Mouse (Mus musculus) olfactory bulb, adult 2 months (tissue): ENCODE measurements around the gene Ccr10. TPM values are rescaled to one million over a fixed set of nuclear protein-coding genes. Genes with fewer than 3 reads are reported as not detected.

Experiments used
- H3K27ac ChIP-seq: fragments of 200-500 bp; 2 replicates; pipeline ENCODE4 v1.5.1; 2012; ENCODE audit warnings: low read depth, low read length; ENCODE audit not compliant: insufficient read depth
- H3K4me1 ChIP-seq: fragments of 200-500 bp; 2 replicates; pipeline ENCODE4 v1.6.1; 2012; ENCODE audit warnings: low read length; ENCODE audit not compliant: control insufficient read depth, insufficient read depth
- H3K4me3 ChIP-seq: fragments of 200-500 bp; 2 replicates; pipeline ENCODE4 v1.5.1; 2012; ENCODE audit warnings: mild to moderate bottlenecking, low read depth, low read length, moderate library complexity; ENCODE audit not compliant: insufficient read depth
- CTCF ChIP-seq: fragments of 200-500 bp; IDR thresholded peaks from 2 replicates; pipeline ENCODE4 v1.5.1; 2012; ENCODE audit warnings: low read depth, mild to moderate bottlenecking, low read length, moderate library complexity; ENCODE audit not compliant: insufficient read depth
- POLR2A ChIP-seq: fragments of 200-500 bp; IDR thresholded peaks from 2 replicates; pipeline ENCODE4 v1.6.1; 2012; ENCODE audit warnings: mild to moderate bottlenecking, low read depth, low read length, moderate library complexity; ENCODE audit not compliant: insufficient read depth
- WGBS: fragments of 180-500 bp; shearing (Covaris S2); methylation state at CpG from one replicate; pipeline ENCODE4 v1.1.7; 2018; 5-methylcytosine and 5-hydroxymethylcytosine counted together
- polyA plus RNA-seq: library from polyadenylated mRNA; stranded (reverse); fragments of >200 nt; gene quantifications from 2 replicates; pipeline ENCODE4 v1.2.4, GENCODE M21; 2012; ENCODE audit warnings: low replicate concordance; ENCODE audit not compliant: missing spikeins, insufficient read depth, insufficient read length

Gene Ccr10
- polyA plus RNA-seq, 1 experiment = not detected

DNA sequence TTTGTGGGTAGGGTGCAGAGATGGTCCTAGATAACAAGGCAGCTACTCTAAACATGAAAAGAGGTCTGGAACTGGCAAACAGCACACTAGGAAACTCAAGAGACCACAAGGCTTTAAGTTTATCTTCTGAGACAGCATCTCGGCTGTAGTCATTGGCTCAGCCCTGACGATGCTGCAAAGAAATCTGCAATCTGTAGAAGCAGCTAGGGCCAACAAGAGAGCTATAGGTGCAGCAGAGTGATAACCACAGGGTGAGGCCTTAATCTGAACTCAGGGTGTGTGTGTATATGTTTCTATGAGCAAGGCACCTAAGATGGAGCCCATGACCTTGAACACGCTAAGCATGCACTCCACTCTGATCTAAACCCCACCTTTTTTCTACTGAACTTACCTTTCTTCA, 24.3 kb upstream of the Ccr10 start:
- no peak for TF ChIP-seq CTCF
- TF ChIP-seq POLR2A = no peak
- Histone ChIP-seq H3K27ac (no peak overlapping the region), H3K4me1 (no peaks in the 10 kb centered on the region), H3K4me3 (no peak overlapping the region)
- 97% methylated on average over 3 of the region's 3 CpGs for WGBS

DNA sequence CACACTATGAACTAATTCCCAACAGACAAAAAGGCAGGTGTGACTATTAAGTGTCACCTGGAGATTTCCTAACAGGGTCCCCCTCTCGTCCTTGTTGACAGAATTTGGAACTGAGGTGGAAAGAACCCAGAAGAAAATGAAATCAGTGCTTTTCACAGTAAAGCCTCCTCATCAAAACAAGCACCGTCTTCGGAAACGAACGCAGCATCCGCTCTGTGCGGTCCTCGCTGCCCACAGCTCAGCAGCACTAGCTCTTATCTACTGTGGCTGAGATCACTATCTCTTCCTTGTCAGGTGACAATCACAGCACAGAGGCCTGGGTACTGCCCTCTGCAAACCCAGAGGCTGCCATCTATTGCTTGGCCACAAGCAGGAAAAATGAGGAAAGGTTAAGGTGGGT, 20.9 kb upstream of the Ccr10 start:
- Histone ChIP-seq H3K27ac (no peak overlapping the region), H3K4me3 (no peak overlapping the region), H3K4me1 (peaks cover 10% of the 10 kb centered on the region)
- 92% methylated on average over 8 of the region's 8 CpGs for WGBS
- no peak for TF ChIP-seq CTCF
- TF ChIP-seq POLR2A = no peak

DNA sequence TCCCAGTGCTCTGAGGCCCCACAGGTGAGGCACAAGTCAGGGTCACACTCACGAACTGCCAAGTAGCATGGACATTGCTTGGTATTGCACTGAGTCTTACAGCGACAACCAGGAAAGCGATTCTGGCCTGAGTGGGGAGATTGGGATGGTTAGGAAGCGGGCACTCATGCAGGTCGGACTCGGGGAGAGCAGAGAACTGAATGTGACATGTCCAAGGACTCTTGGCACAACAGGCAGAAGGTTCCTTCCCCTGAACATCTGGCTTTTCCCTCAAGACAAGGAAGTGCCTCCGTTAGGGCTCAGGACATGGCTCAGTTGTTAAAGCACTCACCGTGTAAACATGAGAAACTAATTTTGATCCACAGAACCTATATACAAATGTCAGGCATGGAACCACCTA, 20.3 kb upstream of the Ccr10 start:
- WGBS = 92% methylated on average over 8 of the region's 8 CpGs
- TF ChIP-seq POLR2A (no peak), CTCF (no peak)
- no peak overlapping the region for H3K27ac ChIP-seq
- H3K4me3 ChIP-seq = no peak overlapping the region
- H3K4me1 ChIP-seq = peaks cover 15% of the 10 kb centered on the region

DNA sequence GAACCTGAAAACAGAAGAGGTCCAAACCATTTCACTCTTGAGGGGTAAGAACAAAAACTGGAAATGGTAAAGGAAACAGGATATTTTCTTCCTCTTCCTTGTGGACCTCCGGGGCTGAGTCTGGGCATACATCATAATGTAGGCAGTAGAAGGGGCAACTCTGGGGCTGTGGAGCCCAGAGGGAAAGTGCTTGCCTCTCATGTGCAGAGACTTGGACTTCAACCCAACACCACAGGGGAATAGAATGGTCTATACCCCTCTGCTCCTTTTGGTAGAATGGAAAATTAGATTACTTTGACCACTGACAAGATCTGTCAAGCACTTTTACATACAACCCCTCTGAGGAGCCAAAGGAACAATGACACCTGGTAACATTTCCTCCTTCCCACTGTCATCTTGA, 19.9 kb upstream of the Ccr10 start:
- Histone ChIP-seq H3K4me3 (no peak overlapping the region), H3K27ac (no peak overlapping the region), H3K4me1 (peaks cover 19% of the 10 kb centered on the region)
- WGBS = 53% methylated on average over 1 of the region's 1 CpGs
- TF ChIP-seq POLR2A = no peak
- no peak for TF ChIP-seq CTCF

DNA sequence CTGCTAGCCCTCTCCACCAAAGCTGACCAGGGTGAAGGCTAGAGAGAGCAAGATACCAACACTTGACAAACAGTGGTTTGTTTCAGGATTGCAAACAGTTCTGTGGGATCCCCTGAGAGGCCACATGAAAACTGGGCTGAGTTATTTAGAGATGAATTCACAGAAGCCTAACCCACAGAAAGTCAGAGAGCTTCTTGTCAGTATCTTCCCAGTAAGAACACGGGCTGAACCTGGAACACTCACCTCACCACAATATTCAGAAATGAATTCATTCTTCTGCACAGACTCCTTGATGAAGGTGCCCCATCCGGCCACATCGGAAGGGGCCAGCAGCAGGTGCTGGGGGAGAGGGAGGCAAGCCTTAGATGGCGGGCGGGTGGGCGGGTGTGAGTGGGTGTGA, 19.4 kb upstream of the Ccr10 start:
- no peak overlapping the region for H3K27ac ChIP-seq
- no peak overlapping the region for H3K4me3 ChIP-seq
- WGBS = 67% methylated on average over 6 of the region's 6 CpGs
- no peak for TF ChIP-seq CTCF
- TF ChIP-seq POLR2A = no peak
- peaks cover 23% of the 10 kb centered on the region for H3K4me1 ChIP-seq

DNA sequence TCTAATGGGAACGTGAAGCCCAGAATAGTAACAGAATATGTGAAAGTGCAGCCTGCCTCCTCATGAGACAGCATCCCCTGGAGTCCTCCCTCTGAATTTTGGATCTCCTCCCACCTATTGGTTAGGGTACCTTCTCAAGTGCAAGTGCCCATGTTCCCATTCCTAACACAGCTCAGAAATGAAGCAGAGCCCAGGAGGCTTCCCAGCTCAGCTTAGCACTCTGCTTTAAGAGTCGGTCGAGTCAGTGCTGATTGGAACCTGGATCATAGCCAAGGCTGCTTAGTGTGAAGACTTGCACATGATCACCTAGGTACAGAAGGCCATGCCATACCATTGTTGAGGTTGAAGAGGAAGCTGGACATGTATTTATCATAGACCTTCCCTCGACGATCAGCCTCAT, 18.9 kb upstream of the Ccr10 start:
- 56% methylated on average over 5 of the region's 5 CpGs for WGBS
- H3K4me3 ChIP-seq = no peak overlapping the region
- H3K27ac ChIP-seq = no peak overlapping the region
- H3K4me1 ChIP-seq = peaks cover 28% of the 10 kb centered on the region
- TF ChIP-seq POLR2A (no peak), CTCF (no peak)

DNA sequence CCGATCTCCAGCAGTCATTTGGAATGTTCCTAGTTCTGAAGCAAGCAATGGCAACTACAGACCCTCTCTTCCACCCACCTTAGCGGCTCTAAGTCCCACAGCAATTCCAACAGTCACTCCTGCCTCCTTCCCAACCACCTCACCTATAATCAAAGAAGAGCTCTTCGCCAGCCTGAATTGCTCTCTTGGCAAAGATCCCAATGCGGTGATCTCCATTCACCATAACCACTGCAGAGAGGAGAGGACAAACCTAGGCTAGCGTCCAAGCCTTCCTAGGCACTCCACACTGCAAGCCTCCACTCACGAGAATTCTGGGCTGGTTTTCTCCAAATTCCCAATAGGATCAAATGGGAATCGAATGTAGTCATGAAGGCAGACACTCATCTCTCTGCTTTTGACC, 17.8 kb upstream of the Ccr10 start:
- Histone ChIP-seq H3K4me1 (peaks cover 29% of the 10 kb centered on the region), H3K27ac (no peak overlapping the region), H3K4me3 (no peak overlapping the region)
- 80% methylated on average over 7 of the region's 7 CpGs for WGBS
- no peak for TF ChIP-seq CTCF
- no peak for TF ChIP-seq POLR2A

DNA sequence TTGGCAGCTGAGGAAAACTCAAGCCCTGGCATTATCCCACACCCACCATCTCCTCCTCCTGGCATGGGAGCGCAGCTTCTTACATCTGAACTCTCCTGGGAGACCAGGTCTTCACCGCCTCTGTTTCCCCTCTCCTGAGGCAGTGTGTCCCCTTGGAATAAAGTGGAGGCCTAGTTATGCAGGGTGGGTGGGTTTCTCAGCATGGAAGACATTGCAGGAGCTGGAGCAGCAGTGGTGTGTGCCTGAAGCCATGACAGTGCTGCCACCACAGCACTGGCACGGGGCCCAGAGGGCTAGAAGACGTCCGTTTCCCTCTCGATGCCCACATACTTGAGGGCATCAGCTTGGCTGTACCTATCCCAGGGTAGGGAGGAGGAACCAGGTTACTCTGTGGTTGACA, 17.4 kb upstream of the Ccr10 start:
- WGBS = 73% methylated on average over 6 of the region's 6 CpGs
- no peak overlapping the region for H3K4me3 ChIP-seq
- peaks cover 29% of the 10 kb centered on the region for H3K4me1 ChIP-seq
- TF ChIP-seq POLR2A = no peak
- TF ChIP-seq CTCF = no peak
- H3K27ac ChIP-seq = no peak overlapping the region

DNA sequence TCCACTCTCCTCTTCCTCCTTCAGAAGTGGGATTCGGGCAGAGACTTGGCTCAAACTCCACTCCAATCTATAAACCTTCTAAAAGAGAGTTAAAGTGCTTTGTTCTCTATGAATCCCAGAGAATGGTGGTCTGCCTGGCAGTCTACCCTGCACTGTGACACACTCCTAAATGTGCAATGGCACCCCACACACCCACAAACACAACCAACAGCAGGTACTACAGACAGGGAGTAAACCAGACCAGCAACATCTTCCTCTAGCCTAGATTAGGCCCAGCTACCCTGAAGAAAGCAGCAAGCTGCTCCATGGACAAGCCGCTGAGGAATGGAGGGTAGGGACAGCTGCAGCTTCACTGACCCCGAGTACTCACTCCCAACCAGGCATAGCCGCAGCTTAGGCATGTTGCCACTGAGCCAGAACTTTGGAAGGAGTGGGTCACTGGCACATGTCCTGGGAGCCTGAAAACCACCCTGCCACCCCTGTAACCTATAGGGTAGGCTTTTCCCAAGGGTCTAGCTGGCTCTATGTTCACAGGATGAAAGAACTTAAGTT, 16.8 kb upstream of the Ccr10 start:
- H3K27ac ChIP-seq = no peak overlapping the region
- peaks cover 29% of the 10 kb centered on the region for H3K4me1 ChIP-seq
- no peak for TF ChIP-seq CTCF
- no peak for TF ChIP-seq POLR2A
- H3K4me3 ChIP-seq = no peak overlapping the region
- 78% methylated on average over 4 of the region's 4 CpGs for WGBS

DNA sequence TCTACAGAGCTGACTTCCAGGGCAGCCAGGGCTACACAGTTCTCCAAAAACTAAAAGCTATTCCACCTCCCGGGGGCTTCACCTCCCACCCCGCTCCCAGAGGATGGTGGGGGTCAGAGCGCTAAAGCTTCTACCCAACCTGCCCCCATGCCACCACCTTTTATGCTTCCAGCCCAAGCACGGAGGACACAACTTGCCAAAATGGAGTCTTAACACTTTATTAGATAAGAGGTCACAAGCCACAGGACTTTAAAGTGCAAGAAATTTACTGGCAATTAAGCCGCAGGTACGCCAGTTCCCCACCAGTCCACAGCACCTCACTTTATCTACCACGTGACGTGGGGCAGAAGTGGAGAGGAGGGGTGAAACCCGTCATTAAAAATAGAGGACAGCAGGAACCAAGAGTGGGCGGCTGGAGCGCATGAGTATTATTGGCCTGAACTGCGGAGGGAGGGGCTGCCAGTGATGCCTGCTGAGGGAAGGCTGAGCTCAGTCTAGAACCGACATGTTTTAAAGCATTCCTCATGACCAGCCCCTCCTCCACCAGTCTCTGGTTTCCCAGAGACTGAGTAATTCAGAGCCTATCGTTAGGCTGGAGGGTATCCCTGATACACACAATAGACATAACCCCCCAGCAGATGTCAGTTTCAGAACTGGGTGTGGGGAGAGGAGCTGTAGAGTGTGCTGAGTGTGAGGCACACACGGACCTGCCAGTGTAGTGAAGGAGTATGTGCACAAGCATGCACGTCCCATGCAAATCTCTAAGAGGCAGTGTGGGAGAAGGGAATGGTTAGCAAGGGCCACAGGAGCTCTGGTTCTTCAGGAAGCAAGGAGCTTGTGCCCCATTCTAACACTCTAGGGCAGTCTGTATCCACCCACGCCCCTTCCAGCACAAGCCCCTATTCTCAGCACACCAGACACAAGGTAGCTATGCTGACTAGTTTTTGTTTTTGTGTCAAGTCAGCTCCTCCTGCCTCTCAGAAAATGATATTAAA, 16.0 kb upstream of the Ccr10 start:
- H3K4me1 ChIP-seq = peaks cover 29% of the 10 kb centered on the region

More for the DNA sequence above, 16.0 kb upstream of the Ccr10 start:
- no peak overlapping the region for H3K4me3 ChIP-seq
- 55% methylated on average over 17 of the region's 17 CpGs for whole genome bisulfite sequencing
- TF ChIP-seq POLR2A (no peak), CTCF (no peak)
- H3K27ac ChIP-seq = no peak overlapping the region
